Mouse (Mus musculus) left cerebral cortex, adult 9 months (tissue): ENCODE data around the gene Minos1.

Source experiments
- DNase-seq, 2 experiments: peaks; one replicate each; pipeline ENCODE4 v3.0.0; 2022; ENCODE audit warnings: low spot score in 2 of 2

The Minos1 gene

DNA sequence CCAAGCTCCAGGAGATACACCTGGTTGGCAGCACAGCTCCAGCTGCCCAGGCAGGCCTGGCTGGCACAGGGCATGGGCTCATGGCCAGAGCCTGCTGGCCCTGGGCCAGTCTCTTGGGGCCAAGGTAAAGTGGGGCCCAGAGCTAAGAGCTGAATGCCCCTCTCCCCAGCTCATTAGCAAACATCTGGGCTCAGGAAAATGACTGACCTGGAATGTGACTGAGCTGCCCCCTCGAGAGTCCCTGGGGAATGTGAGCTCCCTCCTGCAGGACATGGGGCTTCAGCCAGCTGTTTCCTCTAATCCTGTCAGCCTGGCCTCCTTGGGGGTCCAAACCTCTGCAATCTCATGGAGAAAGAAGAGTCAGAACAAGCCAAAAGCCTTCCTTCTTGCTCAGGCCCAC lies 35.5 kb downstream of the Minos1 start:
- DNase-seq, result no peak

- no peak for DNase-seq
These were observed 37.8 kb downstream of the Minos1 start for GRCm38 (mm10) chr4:139093196-139093530.

GRCm38 (mm10) chr4:139092356-139093195 lies 38.3 kb downstream of the Minos1 start, which contains the start of gene Nbl1:
Nbl1 (minus strand) TSS chr4:139092993.
- no peak for DNase-seq

DNA sequence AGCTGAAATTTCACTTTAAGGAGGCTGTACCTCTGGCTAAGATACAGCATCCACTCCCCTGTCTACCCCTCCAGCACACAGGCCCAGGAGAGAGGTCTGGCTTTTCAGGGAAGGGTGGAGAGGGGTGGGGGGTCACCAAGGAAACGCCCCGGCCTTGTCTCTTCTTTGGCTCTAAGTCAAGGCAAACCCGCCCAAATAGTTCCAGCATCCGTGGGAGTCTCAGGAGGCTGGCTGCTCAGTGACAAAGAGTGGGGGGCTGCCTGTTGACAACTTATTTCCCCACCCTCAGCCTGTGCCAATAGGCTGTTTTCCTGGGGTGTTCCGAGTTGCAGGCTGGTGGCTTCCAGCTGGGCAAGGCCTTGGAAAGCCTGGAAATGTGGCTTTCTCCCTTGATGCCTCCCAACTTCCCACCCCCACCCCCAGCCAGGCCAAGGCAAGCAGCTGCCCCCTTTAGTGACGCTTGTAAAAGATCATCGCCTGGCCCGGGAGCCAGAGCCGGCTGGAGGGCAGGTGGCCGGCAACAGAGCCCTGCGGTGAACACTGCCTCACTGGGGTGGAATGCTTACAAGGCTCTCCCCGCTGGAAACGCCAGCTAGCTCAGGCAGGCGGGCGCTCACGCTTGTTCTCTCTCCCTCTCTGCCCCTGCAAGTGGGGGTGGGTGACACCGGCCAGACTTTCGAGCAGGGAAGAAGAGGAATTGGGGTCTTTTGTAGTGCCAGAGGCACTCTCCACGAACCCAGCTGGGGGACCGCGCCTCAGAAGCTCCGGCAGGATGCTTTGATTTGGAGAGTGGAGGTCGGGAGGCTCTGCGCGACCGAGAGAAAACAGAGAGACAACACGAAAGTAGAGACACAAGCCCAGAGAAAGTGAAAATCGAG lies 39.2 kb downstream of the Minos1 start:
- no peak for DNase-seq

DNA sequence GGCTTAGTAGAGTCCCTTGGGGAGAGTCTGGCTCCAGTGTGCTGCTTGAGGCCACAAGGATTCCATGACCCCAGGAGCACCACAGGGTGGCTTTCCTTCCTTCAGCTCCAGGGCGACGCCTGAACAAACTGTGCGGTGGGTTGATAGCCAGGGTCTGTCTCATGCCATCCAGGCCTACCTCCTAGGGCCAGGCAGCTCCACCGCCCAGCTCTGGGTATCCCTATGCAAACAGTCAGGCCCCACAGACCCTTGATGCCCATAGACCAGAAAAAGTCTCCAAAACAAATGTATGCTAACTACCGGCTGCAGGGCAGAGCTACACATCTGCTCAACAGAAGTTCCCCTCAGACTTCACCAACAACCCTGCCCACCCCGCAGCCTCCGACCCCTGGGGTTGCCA lies 39.8 kb downstream of the Minos1 start:
- DNase-seq, result no peak

- no peak for DNase-seq
These were observed 40.5 kb downstream of the Minos1 start for GRCm38 (mm10) chr4:139090303-139090940.

DNA sequence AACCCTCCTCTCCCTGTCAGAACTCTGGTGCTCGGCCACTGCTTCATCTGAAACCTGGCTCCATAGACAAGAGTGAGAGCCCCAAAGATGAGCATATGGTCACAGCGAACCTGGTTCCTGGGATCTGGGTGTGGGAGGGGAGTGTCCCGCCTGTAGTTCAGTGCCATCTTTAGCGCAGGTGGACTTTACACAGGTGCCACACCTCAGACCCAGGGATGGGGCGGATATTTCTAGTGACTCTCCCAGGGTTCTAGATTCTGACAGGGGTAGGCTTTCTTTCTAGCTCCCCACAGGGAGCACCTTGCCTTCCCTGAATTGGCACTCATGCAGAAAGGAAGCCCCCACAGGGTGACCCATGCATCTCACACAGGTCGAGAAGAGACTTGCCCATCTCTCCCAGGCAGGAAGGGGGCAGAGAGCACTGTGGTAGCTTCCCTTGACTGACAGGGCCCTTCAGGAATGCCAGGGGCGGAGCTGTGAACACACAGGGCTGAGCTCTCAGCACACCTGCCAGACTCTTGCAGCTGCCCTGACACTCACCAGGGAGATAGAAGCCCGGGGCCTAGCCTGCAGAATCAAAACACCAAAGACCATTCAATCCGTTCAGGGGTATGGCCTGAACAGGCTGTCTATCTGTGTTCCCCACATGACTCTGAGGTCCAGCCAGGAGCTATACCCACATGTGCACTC lies 41.8 kb downstream of the Minos1 start:
- DNase-seq, result no peak

- DNase-seq, result no peak
These were observed 43.9 kb downstream of the Minos1 start for GRCm38 (mm10) chr4:139086984-139087383.

- DNase-seq, result peak in 1 of 2 experiments; percentile 84
These were observed 44.9 kb downstream of the Minos1 start for GRCm38 (mm10) chr4:139086037-139086436.

DNA sequence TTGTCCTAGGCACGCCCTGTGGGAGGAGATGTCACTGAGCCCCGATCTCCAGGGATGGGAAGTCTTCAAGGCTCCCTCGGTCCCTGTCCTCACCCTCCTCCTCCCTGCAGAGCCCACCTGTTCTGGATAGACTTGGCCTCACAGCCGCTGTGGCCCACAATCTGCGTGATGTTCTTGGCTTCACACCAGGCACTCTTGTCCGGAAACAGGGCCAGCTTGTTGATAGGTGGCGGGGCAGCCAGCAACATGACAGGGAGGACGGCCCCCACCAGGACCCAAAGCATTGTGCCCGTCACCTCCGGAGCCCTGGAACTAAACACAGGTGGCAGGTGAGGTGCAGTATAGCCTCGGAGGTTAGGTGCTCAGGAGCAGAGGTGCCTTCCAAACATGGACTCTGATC lies 45.6 kb downstream of the Minos1 start:
- no peak for DNase-seq

DNA sequence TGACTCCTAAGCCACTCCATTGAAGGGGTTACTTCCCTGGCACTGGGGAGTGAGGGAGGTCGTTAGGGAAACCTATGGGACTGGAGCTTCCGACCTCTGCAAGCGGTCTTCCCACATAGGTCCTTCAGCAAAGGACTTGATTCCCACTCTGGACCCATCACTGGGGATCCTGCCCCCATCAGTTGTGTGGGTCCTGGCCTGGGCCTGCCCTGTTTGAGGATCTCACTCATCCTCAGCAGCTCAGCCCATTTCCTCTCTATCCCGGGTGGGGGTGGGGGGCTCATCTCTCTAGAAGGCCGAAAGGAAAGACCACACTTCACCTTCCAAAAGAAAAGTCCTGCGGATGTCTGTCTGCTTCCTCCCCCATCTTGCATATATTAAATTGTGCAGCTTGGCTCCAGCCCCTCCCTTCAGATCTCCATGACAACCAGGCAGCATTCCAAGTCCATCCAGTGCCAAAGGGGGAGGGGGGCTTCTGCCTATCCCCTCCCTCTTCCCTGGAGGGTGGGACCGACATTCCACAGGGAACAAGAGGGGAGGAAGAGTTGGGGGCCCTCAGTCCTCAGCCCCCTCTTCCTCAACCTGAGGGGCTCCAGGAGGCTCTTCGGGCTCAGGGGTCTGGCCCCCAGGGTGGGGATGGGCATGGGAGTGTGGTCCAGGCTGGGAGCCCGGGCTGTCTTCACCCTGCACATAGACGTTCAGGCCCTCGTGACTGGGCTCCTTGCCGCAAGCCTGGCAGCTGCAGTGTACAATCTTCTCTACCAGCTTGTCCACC lies 47.9 kb downstream of the Minos1 start:
- peak in 1 of 2 experiments; percentile 37 for DNase-seq

DNA sequence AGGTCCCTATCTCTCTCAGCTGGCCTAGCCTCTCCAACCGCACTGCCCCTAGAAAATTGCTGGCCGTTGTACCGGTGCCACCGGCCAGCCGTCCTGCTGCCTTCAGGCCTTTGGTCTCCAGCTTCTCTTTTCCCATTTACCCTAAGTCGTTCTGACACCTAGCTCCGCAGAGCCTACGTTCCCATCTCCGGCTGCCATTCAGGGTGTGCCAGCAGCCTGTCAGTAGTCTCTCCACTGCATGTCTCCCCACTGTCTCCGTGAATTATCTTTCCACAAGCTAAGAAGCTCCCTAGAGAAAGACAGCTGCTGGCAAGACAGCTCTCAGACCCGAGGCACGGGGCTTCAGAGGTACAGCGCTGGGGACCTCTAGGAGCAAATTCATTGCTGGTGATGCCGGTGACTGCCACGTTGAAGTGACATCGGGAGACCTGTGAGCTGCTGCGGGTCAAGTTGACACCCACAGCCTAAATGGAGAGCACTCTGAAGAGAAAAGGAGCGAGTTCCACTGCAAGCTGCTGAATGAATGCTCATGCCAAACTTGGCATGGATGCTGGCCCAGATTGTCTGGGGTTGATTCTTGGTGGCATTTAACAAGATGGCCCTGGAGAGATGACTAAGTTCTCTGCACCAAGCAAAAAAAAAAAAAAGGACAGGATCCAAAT lies 49.5 kb downstream of the Minos1 start:
- DNase-seq, result peak in 1 of 2 experiments; percentile 58

GRCm38 (mm10) chr4:139080259-139080658 lies 50.7 kb downstream of the Minos1 start:
- DNase-seq, result no peak

GRCm38 (mm10) chr4:139079439-139079838 lies 51.5 kb downstream of the Minos1 start:
- DNase-seq, result no peak

GRCm38 (mm10) chr4:139078726-139079125 lies 52.2 kb downstream of the Minos1 start:
- no peak for DNase-seq

DNA sequence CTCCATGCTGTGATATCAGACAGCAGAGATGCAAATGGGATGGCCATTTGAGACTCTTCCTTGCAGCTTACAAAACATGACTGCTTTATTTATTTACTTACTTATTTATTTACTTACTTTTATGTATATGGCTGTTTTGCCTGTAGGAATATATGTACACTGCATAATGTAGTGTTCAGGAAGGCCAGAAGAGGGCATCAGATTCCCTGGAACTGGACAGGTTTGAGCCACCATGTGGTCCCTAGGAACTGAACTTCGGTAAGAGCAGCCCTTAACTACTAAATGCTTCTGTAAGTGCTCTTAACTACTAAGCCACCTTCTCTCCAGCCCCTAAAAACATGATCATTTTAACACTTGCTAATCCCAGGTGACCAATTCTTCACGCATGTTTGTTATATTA lies 52.6 kb downstream of the Minos1 start:
- no peak for DNase-seq

GRCm38 (mm10) chr4:139075915-139076314 lies 55.0 kb downstream of the Minos1 start:
- DNase-seq, result no peak

DNA sequence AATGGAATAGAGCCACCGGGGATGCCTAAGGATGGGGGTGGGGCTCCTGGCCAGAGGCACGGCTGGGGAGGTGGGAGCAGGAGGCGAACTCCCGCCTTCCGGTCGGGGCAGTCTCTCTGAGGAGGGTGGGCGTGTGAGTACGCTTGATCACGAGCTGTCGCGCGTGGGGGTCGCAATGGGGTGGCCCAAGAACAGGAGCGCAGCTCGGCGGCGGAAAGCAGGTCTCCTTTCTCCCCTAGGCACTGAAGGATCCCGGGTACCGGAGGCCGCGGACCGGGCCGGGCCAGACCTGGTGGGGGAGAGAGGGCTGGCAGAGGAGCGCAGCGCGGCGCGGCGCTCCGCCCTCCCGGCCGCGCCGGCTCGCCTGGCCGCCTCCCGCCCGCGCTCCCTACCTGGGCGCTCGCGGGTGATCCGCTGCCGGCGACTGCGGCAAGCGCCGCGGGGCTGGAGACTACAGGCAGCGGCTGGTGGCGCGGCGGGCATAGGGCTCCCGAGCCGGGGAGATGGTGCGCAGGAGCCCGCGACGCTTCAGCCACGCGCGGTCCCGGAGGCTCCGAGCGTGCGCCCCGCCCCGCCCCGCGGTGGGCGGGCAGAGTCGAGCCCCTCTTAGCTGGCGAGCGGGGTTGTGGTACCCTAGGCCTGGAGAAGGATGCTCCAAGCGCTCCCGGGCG lies 55.7 kb downstream of the Minos1 start, which contains the start of gene Htr6:
Gene Htr6, minus strand, starts transcription at position 530 of the 671 bp plus-strand sequence.
- no peak for DNase-seq

GRCm38 (mm10) chr4:139074060-139074459 lies 56.9 kb downstream of the Minos1 start:
- DNase-seq, result no peak

DNA sequence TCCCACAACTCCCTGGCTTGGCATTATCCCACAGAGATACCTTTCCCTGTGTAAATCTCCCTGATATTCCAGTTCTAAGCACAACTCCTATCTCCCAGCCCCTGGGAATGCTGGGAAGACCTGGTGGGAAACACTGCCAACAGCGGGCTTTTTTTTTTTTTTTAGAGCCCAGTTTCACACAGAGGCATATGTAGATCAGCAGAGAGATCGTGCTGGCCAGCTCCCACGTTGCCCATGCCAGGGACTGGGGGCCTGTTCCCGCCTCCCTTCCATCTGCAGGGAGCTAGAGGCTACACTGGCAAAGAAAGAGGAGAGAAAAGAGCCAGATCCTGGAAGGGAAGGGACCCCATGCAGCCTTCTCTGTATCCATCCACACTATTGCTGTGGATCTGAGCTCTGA lies 62.6 kb downstream of the Minos1 start:
- DNase-seq, result peak in 1 of 2 experiments; percentile 82
